Mouse (Mus musculus): Measurements from ENCODE around the gene Foxi1.

The Foxi1 gene

GRCm38 (mm10) chr11:34155235-34155634 lies 52.7 kb downstream of the Foxi1 start:
- DNase-seq = no peak

Data from right cerebral cortex, adult 18-20 months (tissue).